Mouse (Mus musculus): ENCODE data around the gene Exosc1. TPM values are rescaled to one million over a fixed set of nuclear protein-coding genes. Genes with fewer than 3 reads are reported as not detected.

The Exosc1 gene
- polyA plus RNA-seq (2015; fragmentation: Nextera tagmentation; extraction: Ambion mirVana), result 60.0 and 65.9 TPM in 2 replicates

DNA sequence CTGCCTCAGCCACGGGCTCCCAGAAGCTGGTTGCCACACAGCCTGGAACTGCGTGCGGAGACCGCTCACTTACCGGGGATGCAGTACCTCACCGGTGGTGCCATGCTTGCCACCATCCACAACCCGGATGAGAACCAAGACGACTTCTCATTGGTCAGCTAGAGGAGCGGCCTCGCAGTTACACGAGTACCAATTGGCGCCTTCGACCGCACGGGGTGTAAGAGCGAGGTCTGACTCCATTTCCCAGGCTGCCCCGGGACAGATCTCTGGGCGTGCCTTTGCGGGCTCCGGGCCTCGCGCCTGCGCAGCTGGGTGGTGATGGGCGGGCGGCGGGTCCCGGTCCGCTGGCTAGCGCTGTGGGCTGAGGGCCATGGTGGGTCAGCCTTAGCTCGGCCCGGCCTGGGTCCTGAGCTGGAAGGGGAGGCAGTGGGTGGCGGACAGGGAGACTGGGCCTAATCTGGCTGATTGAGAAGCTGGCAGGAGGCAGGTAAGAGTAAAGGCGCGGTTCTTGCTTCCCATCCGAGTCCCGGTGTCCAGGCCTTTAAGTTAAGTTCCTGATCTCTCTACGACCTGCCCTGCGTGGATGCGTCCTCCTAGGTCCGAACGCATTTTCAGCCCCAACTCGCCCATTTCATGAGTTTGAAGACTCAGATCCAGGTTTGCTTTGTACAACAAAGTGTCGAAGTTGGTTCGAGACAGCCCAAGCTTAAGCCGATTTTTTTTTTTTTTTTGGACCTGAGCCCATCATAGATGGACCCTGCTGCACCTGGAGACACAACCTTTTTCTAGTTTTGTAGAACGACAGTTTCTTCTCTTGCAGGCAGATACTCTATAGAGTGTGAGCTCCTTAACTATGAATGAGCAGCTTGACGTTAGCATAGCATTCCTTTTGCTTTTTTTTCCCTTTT is at the start of gene Exosc1, which contains the start of gene Zdhhc16:
Gene Exosc1, minus strand, starts transcription at position 245 of the 908 bp plus-strand sequence.
Gene Zdhhc16, plus strand, starts transcription at position 302 of the 908 bp plus-strand sequence.
- ATAC-seq (ENCODE audit: low read depth), result peak; percentile 100
- H3K27ac ChIP-seq (ENCODE audit: low read length), result peak within 1 kb of the TSS; percentile 55
- H3K4me3 ChIP-seq (ENCODE audit: low read length), result peak within 1 kb of the TSS; percentile 96
- H3K9ac ChIP-seq (ENCODE audit: low read length), result peak within 1 kb of the TSS; percentile 89
- whole genome bisulfite sequencing, result under 1% methylated on average over 47 of the region's 47 CpGs
- H3K9me3 ChIP-seq (ENCODE audit: control insufficient read depth, low read length), result no peaks in the 10 kb centered on the region
- H3K4me1 ChIP-seq (replicated peaks; ENCODE audit: control insufficient read depth, insufficient read depth, low read length), result peaks cover 15% of the 10 kb centered on the region
- peak within 1 kb of the TSS; percentile 90 for H3K4me2 ChIP-seq (ENCODE audit: low read depth, low read length)
- peaks cover 8% of the 10 kb centered on the region for H3K36me3 ChIP-seq (ENCODE audit: control insufficient read depth, insufficient read depth, low read length)
- no peaks in the 10 kb centered on the region for H3K27me3 ChIP-seq (ENCODE audit: control insufficient read depth, insufficient read depth, low read depth, low read length)

DNA sequence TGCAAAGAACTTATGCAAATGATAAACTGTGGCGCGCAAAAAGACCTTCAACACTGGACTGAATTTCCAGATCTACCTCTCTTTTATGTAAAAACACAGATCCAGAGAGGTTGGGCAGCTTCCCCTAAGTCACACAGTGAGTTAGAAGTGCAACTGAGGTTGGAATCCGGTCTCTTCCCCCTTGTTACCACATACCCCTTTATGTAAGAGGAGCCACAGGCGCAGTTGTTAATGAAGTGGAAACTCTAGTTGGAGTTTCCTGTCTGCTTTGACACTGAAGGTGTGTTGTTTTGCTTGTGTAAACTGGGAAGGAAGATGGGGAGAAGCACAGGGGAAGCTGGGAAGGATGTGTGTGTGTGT is 49.5 kb upstream of the Exosc1 start:
- Histone ChIP-seq H3K27ac (ENCODE audit: low read length) (no peak overlapping the region; the same call in 1 of the 2 replicates), H3K36me3 (ENCODE audit: control insufficient read depth, insufficient read depth, low read length) (no peaks in the 10 kb centered on the region), H3K4me1 (replicated peaks; ENCODE audit: control insufficient read depth, insufficient read depth, low read length) (peaks cover 22% of the 10 kb centered on the region), H3K4me2 (ENCODE audit: low read depth, low read length) (peak overlapping the region; percentile 92), H3K9me3 (ENCODE audit: control insufficient read depth, low read length) (no peaks in the 10 kb centered on the region), H3K27me3 (ENCODE audit: control insufficient read depth, insufficient read depth, low read depth, low read length) (peaks cover 3% of the 10 kb centered on the region; the same call in 1 of the 2 replicates), H3K9ac (ENCODE audit: low read length) (peak overlapping the region; percentile 88), H3K4me3 (ENCODE audit: low read length) (peak overlapping the region; percentile 96)
- no peak for ATAC-seq (ENCODE audit: low read depth)
- 3% methylated on average over 4 of the region's 4 CpGs for WGBS

DNA sequence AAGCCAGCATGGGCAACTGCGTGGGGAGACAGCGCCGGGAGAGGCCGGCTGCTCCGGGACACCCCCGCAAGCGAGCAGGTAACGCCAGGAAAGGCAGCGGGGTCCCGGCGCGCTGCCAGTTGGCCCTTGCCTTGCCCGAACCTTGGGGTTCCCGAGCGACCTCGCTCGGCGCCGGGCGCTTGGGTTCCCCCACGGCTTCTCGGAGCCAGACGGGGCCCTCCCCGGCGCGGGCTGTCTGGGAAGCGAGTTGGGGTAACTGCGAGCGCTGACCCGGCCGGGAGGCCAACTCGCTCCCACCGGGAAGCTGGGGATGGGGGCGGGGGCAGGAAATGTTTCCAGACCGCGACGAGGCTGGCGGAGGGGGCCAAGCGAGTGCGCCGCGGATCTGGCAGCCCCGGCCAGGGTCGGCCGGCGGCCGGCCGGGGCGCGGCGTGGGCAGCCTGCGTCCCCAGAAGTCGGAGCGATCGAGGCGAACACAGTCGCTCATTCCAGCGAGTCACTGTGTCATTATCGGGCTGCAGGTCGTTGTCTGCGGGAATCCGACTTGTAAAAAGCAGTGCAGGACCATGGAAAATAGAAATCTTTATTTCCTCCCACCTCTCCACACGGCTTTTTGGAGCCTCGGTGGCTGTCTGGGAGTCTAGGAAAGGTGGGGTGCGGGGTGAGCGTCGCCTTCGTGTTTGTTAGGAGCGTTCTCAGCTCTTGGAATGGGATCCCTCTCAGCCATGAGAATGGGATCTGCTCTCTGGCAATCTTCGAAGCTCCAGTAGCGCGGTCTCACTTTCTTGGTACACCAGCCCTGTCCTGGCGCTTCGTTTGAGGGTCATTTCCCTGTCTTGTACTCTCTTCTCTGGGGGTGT is 48.9 kb upstream of the Exosc1 start:
- H3K27ac ChIP-seq (ENCODE audit: low read length), result peak overlapping the region; percentile 93
- peaks cover 22% of the 10 kb centered on the region for H3K4me1 ChIP-seq (replicated peaks; ENCODE audit: control insufficient read depth, insufficient read depth, low read length)
- WGBS, result under 1% methylated on average over 59 of the region's 74 CpGs
- H3K9ac ChIP-seq (ENCODE audit: low read length), result peak overlapping the region; percentile 88
- H3K4me2 ChIP-seq (ENCODE audit: low read depth, low read length), result peak overlapping the region; percentile 92
- no peaks in the 10 kb centered on the region for H3K9me3 ChIP-seq (ENCODE audit: control insufficient read depth, low read length)
- no peaks in the 10 kb centered on the region for H3K36me3 ChIP-seq (ENCODE audit: control insufficient read depth, insufficient read depth, low read length)
- H3K27me3 ChIP-seq (ENCODE audit: control insufficient read depth, insufficient read depth, low read depth, low read length), result peaks cover 3% of the 10 kb centered on the region; the same call in 1 of the 2 replicates
- peak overlapping the region; percentile 96 for H3K4me3 ChIP-seq (ENCODE audit: low read length)
- ATAC-seq (ENCODE audit: low read depth), result 0 out of 2 replicates have a peak, but pooled peaks have one; percentile 0

GRCm38 (mm10) chr19:41981595-41981927 is 48.3 kb upstream of the Exosc1 start, which contains the start of gene Ubtd1:
Gene Ubtd1 (plus strand): TSS chr19:41981763.
- Histone ChIP-seq H3K9ac (ENCODE audit: low read length) (peak within 1 kb of the TSS; percentile 88), H3K4me1 (replicated peaks; ENCODE audit: control insufficient read depth, insufficient read depth, low read length) (peaks cover 22% of the 10 kb centered on the region), H3K27ac (ENCODE audit: low read length) (peak within 1 kb of the TSS; percentile 93), H3K27me3 (ENCODE audit: control insufficient read depth, insufficient read depth, low read depth, low read length) (peaks cover 3% of the 10 kb centered on the region; the same call in 1 of the 2 replicates), H3K4me2 (ENCODE audit: low read depth, low read length) (peak within 1 kb of the TSS; percentile 92), H3K4me3 (ENCODE audit: low read length) (peak within 1 kb of the TSS; percentile 96), H3K9me3 (ENCODE audit: control insufficient read depth, low read length) (no peaks in the 10 kb centered on the region), H3K36me3 (ENCODE audit: control insufficient read depth, insufficient read depth, low read length) (no peaks in the 10 kb centered on the region)
- no peak for ATAC-seq (ENCODE audit: low read depth)
- WGBS, result 0% methylated on average over 26 of the region's 33 CpGs

GRCm38 (mm10) chr19:41980819-41981594 is 47.8 kb upstream of the Exosc1 start, which contains the start of gene Mms19:
Gene Mms19 (minus strand): TSS chr19:41981157.
- Histone ChIP-seq H3K9me3 (ENCODE audit: control insufficient read depth, low read length) (no peaks in the 10 kb centered on the region), H3K27me3 (ENCODE audit: control insufficient read depth, insufficient read depth, low read depth, low read length) (peaks cover 3% of the 10 kb centered on the region; the same call in 1 of the 2 replicates), H3K4me3 (ENCODE audit: low read length) (peak within 1 kb of the TSS; percentile 96), H3K4me1 (replicated peaks; ENCODE audit: control insufficient read depth, insufficient read depth, low read length) (peaks cover 22% of the 10 kb centered on the region), H3K4me2 (ENCODE audit: low read depth, low read length) (peak within 1 kb of the TSS; percentile 92), H3K36me3 (ENCODE audit: control insufficient read depth, insufficient read depth, low read length) (no peaks in the 10 kb centered on the region), H3K27ac (ENCODE audit: low read length) (peak within 1 kb of the TSS; percentile 93), H3K9ac (ENCODE audit: low read length) (peak within 1 kb of the TSS; percentile 88)
- peak; percentile 95 for ATAC-seq (ENCODE audit: low read depth)
- WGBS, result under 1% methylated on average over 55 of the region's 68 CpGs

DNA sequence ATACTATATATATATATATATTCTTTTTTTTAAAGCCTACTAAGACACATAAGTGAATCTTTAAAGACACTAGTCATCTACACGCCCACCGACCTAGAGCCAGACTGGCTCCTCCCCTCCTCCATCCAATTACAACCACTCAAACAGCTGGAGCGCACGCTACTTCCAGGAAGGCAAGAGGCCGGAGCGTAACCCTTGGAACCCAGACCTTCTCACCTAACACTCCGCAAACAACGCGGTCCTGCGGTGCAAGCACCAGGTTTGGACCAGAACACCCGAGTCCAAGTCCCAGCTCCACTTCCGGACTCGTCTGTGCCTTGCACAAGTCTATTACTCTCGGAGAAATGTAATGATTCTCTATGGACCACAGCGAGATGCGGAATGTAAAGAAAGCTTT is 47.2 kb upstream of the Exosc1 start:
- H3K4me1 ChIP-seq (replicated peaks; ENCODE audit: control insufficient read depth, insufficient read depth, low read length), result peaks cover 22% of the 10 kb centered on the region
- H3K4me2 ChIP-seq (ENCODE audit: low read depth, low read length), result peak overlapping the region; percentile 90
- no peaks in the 10 kb centered on the region for H3K9me3 ChIP-seq (ENCODE audit: control insufficient read depth, low read length)
- no peak; the same call in 1 of the 2 replicates for ATAC-seq (ENCODE audit: low read depth)
- peak overlapping the region; percentile 96 for H3K4me3 ChIP-seq (ENCODE audit: low read length)
- peak overlapping the region; percentile 85 for H3K9ac ChIP-seq (ENCODE audit: low read length)
- H3K27me3 ChIP-seq (ENCODE audit: control insufficient read depth, insufficient read depth, low read depth, low read length), result peaks cover 3% of the 10 kb centered on the region; the same call in 1 of the 2 replicates
- peak overlapping the region; percentile 93 for H3K27ac ChIP-seq (ENCODE audit: low read length)
- no peaks in the 10 kb centered on the region for H3K36me3 ChIP-seq (ENCODE audit: control insufficient read depth, insufficient read depth, low read length)
- under 1% methylated on average over 16 of the region's 16 CpGs for WGBS

DNA sequence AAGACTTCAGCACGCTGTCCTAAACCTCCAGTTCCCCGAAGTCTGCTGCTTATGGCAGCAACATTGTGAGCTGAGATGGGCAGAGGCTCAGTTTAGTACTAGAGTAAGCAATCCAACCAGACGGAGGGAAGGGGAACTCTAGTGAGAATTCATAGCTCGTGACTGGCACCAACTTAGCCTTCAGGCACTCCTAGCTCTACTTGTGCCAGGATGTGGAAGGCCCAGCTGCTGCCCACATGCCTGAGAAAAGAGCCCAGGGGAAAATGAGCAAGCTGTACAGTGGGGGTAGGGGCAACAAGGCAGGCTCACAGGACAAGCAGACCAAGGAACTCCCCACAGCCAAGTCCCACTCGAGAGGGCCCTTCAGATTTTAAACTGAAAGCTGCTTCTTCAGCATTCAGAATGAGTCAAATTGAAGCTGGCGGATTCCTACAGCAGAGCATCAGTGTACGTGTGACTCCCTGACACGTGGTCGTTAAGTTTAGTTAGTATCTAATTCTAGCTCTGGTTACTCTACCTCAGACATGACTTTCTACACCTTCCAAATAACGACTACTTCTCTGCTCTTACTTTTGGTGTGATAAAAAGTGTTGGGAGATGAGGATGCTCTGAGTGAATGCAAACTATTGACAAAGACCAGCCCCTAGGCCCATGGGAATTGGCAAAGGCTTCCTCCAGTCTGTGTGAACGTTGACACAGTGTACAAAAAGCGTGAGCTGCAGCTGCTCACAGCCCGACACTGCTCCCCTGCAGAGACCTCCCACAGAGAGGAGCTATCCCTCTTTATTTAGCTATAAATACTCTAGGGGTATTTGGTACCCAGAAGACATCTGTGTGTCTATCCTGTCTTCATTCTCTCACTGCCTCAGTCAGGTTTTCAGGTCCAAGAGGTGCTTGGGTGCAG is 40.9 kb upstream of the Exosc1 start:
- Histone ChIP-seq H3K9ac (ENCODE audit: low read length) (0 out of 2 replicates have a peak overlapping the region, but pooled peaks have one; percentile 7), H3K4me2 (ENCODE audit: low read depth, low read length) (no peak overlapping the region), H3K9me3 (ENCODE audit: control insufficient read depth, low read length) (no peaks in the 10 kb centered on the region), H3K36me3 (ENCODE audit: control insufficient read depth, insufficient read depth, low read length) (peaks cover 3% of the 10 kb centered on the region; the same call in 1 of the 2 replicates), H3K27me3 (ENCODE audit: control insufficient read depth, insufficient read depth, low read depth, low read length) (no peaks in the 10 kb centered on the region), H3K4me1 (replicated peaks; ENCODE audit: control insufficient read depth, insufficient read depth, low read length) (no peaks in the 10 kb centered on the region), H3K4me3 (ENCODE audit: low read length) (no peak overlapping the region), H3K27ac (ENCODE audit: low read length) (no peak overlapping the region)
- ATAC-seq (ENCODE audit: low read depth), result no peak
- WGBS, result 68% methylated on average over 13 of the region's 13 CpGs

- H3K9me3 ChIP-seq (ENCODE audit: control insufficient read depth, low read length), result no peaks in the 10 kb centered on the region
- no peak overlapping the region for H3K4me2 ChIP-seq (ENCODE audit: low read depth, low read length)
- H3K4me3 ChIP-seq (ENCODE audit: low read length), result no peak overlapping the region
- H3K9ac ChIP-seq (ENCODE audit: low read length), result no peak overlapping the region
- H3K4me1 ChIP-seq (replicated peaks; ENCODE audit: control insufficient read depth, insufficient read depth, low read length), result no peaks in the 10 kb centered on the region
- H3K27me3 ChIP-seq (ENCODE audit: control insufficient read depth, insufficient read depth, low read depth, low read length), result no peaks in the 10 kb centered on the region
- no peak for ATAC-seq (ENCODE audit: low read depth)
- no peak overlapping the region for H3K27ac ChIP-seq (ENCODE audit: low read length)
- 92% methylated on average over 7 of the region's 7 CpGs for WGBS
- peaks cover 17% of the 10 kb centered on the region for H3K36me3 ChIP-seq (ENCODE audit: control insufficient read depth, insufficient read depth, low read length)
Measured at GRCm38 (mm10) chr19:41969618-41970017, 36.4 kb upstream of the Exosc1 start.

Measured in lung, embryonic 16.5 days (tissue).